Mouse (Mus musculus) cerebellum, postnatal 10 days (tissue): Measurements from ENCODE around the gene Nampt.
"Not testable (repeated sequence)": the region's sequence is repeated elsewhere in the genome, so short reads cannot be mapped to it uniquely, and the experiment has no call there.

ENCODE experiments used
- DNase-seq, 2 experiments: peaks; one replicate each; pipeline ENCODE4 v3.0.0; 2021; ENCODE audit warnings: mixed read lengths in 2 of 2

Gene Nampt

DNA sequence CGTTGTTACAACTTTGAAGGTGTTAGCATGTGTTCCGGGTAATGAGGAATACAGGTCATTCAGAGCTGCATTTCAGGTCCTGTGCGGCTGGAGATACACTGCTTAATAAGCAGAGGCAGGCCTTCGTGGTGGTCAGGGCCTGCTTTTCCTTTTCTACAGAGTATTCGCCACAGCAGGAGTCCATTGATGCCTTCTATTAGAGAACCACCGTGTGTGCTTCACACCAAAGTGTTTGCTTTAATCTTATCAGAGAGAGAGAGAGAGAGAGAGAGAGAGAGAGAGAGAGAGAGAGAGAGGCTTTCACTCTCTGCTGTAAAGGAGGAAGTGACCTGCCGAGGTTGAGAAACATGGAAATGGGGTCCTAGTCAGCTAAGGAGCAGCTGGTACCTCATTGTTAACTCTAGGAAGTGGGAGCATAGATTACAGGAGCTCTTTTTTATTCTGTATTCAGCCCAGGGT is 22.1 kb downstream of the Nampt start:
- no peak for DNase-seq

DNA sequence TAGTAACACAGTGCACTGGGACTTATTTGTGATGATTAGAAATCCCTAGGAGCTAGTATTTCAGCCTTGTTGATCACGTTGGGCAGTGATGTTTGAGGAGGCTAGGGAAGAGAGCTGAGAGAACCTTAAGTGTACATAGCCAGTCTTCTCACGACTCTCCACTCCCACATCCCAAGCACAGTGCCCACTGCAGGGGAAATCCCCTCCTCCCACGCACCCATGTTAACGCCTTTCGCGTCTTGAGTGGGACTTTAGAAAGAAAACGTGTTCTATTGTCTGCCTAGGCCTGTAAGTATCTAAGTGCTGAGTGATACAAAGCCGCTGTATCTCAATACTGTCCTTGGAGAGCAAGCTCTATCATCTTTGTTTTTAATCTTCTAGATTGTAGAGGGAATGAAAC is 27.0 kb downstream of the Nampt start:
- DNase-seq: no peak

DNA sequence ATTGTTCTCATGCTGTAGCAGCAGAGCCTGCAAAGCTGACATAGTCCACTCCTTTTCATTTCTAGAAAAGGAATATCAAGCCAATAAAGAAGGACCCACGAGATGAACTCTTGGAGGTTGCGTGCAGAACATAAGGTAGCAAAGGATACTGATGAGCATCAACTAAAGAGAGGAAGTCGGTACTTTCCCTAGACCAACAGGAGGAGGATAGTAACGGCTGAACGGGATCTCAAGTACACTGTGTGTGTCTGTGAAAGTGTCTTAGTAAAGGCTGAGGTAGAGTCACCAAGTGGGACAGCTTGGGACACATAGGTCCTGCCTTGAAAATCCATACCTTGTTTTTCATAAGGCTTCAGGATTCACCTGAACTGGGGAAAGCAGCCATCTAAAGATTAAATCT is 34.4 kb downstream of the Nampt start:
- no peak for DNase-seq

DNA sequence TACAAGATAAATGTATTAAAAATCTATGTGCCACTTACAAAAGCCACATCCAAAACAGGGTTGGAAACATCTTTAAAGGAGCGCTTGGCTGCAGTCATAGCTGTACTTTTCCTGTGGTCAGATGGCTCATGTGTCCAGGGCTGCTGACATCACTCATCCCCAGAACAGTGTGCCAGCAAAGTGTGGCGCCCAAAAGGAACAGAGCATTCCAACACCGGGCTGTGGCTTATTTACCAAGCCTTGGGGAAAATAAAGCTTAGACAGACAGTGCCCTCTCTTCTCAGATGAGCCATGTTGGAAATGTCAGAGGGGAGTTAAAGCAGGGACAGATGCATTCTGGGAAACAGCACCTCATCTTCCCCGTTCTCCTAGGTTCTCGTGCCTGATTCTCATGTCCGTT is 35.5 kb downstream of the Nampt start:
- no peak for DNase-seq

DNA sequence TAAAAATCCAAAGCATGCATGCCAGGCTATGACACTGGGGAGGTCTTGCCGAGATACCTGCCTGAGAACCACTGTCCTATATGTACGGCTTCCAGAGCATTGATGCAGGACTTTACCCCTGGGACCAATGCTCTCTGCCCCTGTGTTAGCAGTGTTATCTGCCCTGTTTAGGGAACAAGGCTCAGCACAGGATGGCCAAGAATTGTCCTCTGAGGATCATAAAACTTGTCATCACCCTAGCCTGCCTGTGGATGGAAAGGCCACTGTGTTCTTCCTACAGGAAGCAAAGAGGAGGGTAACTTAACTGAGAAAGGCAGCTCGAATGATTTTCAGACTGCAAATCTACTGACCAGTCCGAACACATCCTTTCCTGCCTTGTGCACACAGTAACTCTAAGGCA is 36.1 kb downstream of the Nampt start:
- DNase-seq: no peak

DNA sequence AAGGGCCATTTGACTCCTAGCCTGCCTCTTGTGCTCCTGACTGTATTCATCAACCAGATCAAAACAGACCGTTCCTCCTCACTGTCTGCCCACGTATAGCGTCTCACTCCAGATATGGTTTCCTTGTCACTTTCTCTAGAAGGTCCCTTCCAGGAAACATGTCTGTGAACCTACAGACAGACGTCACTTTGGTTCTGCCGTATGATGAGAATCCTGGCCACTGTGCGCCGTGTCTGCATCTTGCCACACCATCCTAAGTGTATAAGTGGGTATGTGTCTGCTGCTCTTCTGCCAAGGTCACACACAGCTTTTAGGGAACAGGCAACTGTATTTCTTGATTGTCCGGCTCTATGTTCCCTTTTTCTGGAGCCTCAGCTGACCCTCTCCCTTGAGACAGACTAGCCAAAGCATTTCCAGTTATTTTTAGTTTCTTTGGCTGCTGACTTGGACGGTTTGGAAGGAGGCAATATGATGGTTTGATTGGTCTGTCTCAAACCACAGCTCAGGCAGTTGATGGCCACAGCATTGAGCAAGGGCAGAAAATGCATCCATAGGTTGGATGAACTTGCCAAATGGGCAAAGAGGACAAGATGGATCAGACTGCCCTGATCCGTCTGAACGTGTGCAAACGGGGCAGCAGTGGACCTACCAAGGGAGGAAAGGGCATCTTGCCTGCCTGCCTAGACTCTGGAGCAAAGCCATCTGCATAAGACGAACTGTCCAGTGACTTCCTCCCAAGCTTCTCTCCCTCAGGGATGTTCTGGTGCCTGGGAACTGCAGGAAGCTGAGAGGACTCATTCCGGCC is 37.6 kb downstream of the Nampt start:
- no peak for DNase-seq

DNA sequence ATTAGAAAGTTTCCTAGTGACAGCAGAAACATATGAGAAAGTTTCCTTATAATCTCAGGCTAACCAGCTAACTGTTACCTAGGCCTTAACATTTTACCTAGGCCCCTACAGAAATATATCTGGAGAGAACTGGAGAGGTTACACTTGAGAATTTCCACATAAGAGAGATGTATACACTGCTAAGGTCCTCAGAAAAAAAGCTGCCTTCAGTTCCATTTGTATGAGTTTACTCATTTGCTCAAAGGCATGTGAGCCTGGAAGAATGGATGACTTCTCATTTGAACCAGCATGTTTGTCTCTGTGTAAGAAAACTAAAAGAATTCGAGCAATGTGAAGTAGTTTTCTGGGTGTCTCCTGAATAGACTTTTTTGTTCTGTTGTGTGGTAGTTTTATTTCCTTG is 39.1 kb downstream of the Nampt start:
- DNase-seq: no peak

DNA sequence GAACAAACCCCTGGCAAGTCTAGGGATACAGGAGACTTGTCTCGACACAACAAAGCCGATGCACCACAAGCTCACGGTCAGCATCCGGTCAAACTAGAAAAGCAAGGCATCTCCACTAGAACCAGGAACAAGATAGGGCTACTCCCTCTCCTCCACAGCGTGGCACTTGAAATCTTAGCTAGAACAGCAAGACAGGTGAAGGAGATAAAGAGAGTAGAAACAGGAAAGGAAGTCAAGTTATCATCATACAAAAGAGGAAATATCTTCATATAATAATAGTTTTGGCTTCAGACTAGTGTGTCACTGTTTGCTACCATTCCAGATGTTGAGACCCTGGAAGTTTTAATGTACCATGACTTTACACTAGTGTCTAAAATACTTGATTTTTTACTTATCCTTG is 41.5 kb downstream of the Nampt start:
- DNase-seq: no peak

DNA sequence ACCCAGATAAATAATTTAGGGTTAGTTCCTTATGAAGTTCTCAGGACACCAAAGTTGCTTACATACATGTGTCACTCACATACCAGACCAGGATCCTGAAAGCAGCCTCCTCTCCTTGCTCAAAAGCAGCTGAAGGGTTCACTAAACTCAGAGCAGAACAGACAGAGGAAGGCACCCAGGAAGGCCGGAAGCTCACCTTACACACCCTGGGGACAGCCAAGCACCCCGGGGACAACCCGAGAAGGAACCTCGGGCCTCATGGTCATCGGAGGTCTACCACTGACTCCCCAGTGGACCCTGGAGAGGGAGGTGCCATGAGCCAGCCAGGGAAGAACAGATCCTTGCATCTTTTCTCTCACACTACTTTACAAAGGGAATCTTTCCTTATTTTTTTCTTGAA is 51.5 kb downstream of the Nampt start:
- DNase-seq: no peak

DNA sequence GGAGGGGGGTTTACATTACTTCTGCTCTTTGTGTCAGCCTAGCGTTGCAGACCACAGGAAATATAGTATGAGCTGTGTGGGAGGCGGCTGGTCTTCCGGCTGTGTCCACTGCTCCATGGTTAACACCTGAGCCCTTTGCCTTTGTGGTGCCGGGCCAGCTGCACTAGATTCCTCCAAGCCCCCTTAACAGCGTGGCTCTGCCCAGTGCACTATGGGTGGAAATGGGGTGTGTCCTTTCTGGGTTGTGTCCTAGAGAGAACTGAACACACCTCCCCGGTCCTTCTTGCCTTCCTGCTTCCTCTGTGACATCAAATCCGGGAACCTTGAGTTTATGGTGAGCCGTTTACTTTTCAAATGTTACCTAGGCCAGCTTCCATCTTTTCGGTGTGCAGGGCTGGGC is 58.2 kb downstream of the Nampt start:
- no peak for DNase-seq

DNA sequence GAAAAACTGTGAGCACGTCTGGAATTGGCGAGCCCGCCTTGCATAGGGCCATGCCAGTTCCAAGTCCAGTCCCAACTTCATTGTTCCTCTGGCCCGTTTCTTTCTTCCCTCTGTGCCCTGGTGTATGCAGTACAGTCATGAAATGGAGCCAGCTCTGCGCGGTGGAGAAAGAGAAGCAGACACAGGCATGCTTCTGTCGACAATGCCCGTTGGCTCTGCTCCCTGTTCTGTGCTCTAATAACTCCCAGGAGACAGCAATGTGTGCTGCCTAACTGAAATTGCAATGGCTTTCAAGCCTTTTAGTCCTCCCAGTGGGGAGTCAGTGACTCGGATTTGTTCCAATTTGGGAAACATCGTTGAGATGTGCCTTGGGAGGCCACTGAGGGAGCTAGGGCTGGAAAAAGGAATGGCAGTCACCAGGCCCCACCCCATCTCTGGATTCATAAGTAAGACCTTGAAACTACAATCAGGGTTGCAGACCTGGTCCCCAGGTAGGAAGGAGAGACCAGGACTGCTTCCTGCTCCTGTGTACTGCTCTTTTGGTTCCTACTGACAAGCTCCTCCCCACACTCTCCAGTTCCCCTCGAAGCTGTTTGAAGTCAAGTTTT is 58.7 kb downstream of the Nampt start:
- DNase-seq: peak; percentile 48 to 67

DNA sequence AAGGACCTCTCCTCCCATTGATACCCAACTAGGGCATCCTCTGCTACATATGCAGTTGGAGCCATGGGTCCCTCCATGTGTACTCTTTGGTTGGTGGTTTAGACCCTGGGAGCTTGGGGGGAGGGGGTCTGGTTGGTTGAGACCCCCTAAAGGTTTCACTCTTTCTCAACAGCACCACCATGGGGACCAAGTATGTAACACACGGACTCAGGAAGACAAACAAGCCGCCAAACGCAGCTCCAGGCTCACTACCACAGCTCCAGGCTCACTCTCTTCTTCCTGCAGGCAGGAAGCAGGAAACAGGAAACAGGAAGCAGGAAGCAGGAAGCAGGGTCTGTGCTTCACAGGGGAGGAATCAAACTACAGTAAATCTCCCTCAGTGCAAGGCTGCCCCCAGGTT is 60.0 kb downstream of the Nampt start:
- DNase-seq: no peak

DNA sequence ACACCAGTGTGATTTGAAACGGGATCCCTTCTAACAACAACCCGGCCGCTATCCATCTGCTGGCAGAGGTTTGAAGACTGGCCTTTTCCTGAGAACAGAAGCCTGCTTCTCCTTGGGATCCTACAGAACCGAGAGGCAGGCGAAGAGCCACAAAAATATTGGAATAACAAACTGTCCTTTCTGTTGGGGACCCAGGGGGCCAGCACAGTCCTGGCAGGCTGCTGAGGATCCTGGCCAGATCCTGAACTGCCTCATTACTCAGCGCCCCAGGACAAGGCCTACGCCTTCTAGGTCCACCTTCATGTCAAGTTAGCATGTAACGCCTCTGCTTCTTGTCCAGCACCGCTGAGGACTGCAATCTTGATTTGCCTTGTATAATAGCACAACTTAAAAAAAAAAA is 65.0 kb downstream of the Nampt start:
- DNase-seq: peak; percentile 35 to 61

DNA sequence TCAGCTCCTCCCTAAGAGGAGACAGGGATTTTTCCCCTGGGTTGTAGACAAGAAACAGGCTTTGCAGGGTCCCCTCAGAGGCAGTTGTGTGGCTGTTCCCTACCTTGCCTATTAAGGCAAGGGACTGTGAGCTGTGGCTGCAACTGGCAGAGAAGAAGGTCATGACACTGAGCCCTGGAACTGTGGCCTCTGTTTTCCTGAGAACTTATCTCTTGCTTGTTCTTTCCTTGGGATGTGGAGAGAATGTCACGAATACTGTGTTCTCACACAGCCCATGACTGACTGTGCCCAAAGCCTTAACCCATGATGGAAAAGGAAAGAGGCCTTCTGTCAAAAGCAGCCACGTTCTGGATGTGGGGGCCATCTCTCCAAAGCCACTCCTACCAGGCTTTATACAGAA is 65.7 kb downstream of the Nampt start:
- no peak for DNase-seq

DNA sequence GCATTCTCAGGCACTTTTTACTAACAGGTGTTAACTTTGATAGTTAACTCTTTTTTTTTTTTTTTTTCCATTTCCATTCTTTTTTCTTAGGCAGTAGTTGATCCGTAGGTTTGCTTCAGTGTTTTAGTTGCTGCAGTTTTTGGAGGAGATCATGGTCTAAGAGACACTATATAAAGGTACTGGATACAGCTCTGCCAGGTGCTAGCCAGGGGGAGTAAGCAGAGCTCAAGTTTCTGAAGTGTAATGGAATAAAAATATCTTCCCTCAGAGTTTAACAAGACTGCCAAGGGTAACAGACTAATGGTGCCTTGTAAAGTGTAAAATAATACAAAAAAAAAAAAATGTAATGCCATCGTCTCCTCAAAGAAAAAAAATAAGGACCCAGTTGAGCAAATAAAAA is 67.0 kb downstream of the Nampt start:
- DNase-seq: no peak

DNA sequence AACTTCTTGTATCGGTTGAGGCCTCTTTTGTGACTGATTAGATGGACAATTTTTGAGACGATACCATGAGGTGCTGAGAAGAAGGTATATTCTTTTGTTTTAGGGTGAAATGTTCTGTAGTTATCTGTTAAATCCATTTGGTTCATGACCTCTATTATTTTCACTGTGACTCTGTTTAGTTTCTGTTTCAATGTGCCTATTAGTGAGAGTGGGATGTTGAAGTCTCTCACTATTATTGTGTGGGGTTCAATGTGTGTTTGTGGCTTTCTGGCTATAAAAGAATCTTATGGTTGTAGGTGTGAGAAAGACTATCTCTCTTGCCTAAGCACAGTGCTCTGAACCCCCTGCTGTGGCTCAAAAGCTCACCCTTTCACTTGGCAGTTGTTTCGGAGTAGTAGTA is 68.9 kb downstream of the Nampt start:
- DNase-seq: no peak

DNA sequence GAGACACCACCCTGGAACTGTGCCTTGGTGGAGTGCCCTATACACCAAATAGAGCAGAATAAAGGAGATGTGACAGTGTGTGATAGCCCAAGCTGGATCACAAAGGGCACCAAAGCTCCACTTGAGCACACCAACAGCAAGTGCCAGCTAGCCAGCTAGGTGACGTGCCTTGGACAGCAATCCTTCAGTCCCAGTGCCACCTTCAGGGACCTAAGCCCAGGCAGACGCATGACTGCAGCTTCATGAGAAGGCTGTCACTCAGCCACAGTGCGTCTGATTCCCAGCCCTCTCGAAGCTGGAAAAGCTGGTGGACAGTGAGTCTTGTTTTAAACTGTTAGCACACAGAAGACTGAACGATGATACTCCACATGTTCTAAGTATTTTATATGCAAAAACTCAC is 70.5 kb downstream of the Nampt start:
- no peak for DNase-seq

DNA sequence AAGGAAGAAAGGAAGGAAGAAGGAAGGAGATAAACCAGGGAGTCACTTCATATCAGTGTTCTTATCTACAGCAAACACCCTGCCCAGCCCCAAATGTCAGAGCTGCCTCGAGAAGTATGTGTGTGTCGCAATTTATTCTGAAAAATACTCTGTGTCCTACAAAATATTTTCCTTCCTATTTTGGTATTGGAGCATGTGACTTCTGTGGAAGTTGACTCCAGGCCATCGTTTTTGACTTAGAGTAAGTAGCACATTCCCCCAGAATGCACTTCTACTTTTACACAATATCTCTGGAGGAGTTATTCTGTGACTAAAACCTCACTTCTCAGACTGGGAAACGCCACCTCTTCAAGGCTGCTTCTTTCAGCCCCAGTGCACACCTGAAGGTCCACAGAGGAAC is 71.1 kb downstream of the Nampt start:
- DNase-seq: no peak

DNA sequence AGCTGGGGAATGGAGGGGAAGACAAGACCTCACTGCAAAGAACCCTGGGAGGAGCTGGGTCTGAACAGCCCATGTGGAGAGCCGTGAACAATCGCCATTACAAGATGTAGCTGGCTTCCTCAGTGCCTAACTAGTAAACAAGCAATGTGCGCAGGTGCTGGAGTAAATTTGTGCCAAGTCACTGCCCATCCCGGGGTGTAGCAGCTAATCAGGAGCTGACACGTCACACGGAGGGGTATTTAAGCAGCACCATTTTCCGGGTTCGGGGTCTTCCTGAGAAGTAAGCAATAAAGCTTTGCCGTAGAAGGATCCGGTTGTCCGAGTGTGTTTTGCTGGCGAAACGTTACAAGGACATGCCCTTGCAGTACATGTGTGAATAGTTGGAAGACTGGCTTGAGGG is 71.9 kb downstream of the Nampt start:
- not testable (repeated sequence) for DNase-seq

DNA sequence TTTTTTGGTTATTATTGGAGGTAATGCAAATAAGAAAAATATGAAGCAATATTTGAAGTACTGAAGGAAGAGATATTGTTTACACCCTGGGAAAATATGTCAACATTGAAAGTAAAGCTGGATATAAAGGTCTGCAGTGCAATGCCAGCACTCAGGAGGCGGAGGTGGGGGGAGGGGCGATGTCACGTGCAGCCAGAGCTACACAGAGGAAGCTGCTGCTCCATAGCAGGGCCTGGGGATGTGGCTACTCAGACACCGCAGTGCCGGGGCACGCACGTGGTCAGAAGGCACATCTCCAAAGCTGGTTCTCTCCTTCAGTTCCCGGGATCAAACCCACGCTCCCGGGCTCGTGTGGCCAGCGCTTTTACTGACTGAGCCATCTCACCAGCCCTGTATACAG is 73.9 kb downstream of the Nampt start:
- peak; percentile 39 to 50 for DNase-seq

DNA sequence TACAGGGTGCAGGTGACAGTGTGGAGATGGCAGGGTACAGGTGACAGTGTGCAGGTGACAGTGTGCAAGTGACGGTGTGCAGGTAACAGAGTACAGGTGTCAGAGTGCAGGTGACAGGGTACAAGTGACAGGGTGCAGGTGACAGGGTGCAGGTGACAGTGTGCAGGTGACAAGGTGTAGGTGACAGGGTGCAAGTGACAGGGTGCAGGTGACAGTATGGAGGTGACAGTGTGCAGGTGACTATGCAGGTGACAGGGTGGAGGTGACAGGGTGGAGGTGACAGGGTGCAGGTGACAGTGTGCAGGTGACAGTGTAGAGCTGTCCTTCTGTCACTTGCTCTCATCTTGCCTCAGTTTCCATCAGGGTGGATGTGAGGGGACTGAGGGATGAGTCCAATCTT is 76.5 kb downstream of the Nampt start:
- DNase-seq: no peak

DNA sequence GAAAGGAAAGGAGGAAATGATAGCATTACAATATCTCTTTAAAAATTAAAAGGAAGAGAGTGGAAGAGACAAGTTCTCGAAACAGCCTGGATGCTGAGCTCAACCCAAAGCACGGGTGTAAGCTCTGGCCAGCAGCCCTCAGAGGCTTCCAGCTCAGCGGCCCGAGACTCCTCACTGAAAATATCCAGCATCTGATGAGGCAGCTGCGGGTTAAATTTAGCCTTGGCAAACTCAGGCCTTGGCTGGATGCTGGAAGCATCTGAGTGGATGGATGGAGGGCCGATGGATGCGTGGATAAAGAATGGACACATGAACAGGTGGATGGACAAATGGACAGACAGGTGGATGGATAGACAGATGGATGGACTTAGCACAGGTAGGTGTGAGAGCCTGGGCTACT is 77.2 kb downstream of the Nampt start:
- DNase-seq: peak; percentile 63 to 66

DNA sequence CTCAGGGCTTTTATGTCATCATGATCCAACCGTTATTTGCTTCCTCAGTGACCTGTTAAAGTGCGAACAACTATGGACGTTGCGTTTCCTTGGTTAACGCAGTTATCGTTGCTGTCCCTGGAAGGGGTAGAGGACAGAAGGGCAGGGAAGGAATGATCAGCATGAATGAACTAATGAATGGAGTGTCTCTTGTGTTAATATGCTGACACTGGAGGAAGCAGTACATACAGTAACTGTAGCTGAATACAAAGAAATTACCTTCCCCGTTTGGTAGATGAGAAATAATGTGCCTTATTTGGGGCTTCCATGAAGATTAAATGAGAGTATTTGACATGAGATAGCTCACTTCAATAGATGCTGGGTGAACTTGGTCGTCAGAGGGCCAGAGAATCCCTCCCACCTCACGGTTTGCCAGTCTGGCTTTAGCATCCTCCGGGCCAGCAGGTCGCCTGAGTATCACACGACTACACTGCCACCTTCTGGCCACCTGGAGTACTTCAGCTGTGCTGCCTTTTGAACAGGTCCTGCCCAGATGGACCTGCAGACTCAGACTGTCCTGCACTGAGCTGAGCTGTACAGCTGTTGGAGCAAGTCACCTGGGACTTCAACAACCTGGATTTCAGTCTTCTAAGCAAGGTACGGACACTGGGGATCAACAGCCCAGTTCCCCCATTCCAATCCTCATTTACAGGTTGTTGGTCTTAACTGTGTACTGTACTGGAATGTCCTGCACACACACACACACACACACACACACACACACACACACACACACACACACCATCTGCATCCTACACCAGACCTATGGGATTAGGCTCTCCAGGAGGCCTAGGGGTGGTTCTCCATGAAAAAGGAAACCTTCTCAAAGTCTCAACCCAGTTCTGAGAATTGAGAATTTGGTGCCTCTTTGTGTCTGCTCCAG is 78.1 kb downstream of the Nampt start:
- peak; percentile 95 to 98 for DNase-seq

DNA sequence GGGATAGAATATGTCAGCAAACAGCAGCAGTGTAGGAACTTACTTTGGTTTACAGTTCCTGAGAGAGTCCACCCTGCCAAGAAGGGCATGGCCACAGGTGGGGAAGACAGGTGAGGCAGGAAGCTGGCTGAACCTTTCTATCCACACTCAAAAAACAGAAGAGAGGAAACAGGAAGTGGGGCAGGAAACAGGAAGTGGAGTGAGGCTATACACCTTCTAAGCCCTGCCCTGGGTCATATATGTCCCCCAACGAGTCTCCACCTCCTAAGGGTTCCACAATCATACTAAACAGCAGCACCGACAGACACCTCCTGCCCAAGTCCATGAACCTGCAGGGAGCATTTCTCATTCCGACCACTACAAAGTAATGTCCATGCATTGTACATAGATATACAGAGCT is 81.7 kb downstream of the Nampt start:
- no peak for DNase-seq
